Mouse (Mus musculus) heart, embryonic 11.5 days (tissue): ENCODE measurements at regions not wholly inside any gene's neighbourhood (a gene's known extent, or its start where the extent isn't known, plus 50 kb on each side); places are given as distances from the start of the nearest gene placed in this dataset.
"Not testable (repeated sequence)": the region's sequence is repeated elsewhere in the genome, so short reads cannot be mapped to it uniquely, and the experiment has no call there.

Source experiments
- ATAC-seq: fragments of 200-750 bp; cut with Nextera tagmentation; replicated peaks from 2 replicates; pipeline ENCODE4 v1.8.0; 2017; ENCODE audit warnings: moderate library complexity; ENCODE audit not compliant: insufficient number of reproducible peaks, low FRiP score, low TSS enrichment
- H3K27ac ChIP-seq: fragments of 300-500 bp; sonication (generic); 2 replicates; pipeline ENCODE4 v1.5.1; 2014; ENCODE audit warnings: mild to moderate bottlenecking, low read depth, low read length
- H3K27me3 ChIP-seq: fragments of 300-500 bp; sonication (generic); 2 replicates; pipeline ENCODE4 v1.6.1; 2014; ENCODE audit warnings: mild to moderate bottlenecking, low read length, mixed read lengths; ENCODE audit not compliant: control insufficient read depth, insufficient read depth
- H3K36me3 ChIP-seq: fragments of 300-500 bp; sonication (generic); 2 replicates; pipeline ENCODE4 v1.6.1; 2014; ENCODE audit warnings: mild to moderate bottlenecking, low read length, moderate library complexity, mixed read lengths; ENCODE audit not compliant: control insufficient read depth, insufficient read depth
- H3K4me1 ChIP-seq: fragments of 300-500 bp; sonication (generic); 2 replicates; pipeline ENCODE4 v1.6.1; 2014; ENCODE audit warnings: low read length; ENCODE audit not compliant: control insufficient read depth, insufficient read depth
- H3K4me2 ChIP-seq: fragments of 300-500 bp; sonication (generic); 2 replicates; pipeline ENCODE4 v1.6.1; 2014; ENCODE audit warnings: mild to moderate bottlenecking, moderate library complexity
- H3K4me3 ChIP-seq: fragments of 300-500 bp; sonication (generic); 2 replicates; pipeline ENCODE4 v1.5.1; 2014; ENCODE audit warnings: low read depth, low read length
- H3K9ac ChIP-seq: fragments of 300-500 bp; sonication (generic); 2 replicates; pipeline ENCODE4 v1.6.1; 2014; ENCODE audit warnings: mild to moderate bottlenecking, low read depth, low read length, moderate library complexity
- H3K9me3 ChIP-seq: fragments of 300-500 bp; sonication (generic); replicated peaks from 2 replicates; pipeline ENCODE4 v1.6.1; 2016; ENCODE audit warnings: low read length; ENCODE audit not compliant: control insufficient read depth
- WGBS: fragments of 180-500 bp; shearing (Covaris S2); extraction: QIAGEN DNeasy Blood & Tissue Kit; methylation state at CpG from one replicate; pipeline ENCODE4 v1.1.7; 2014; ENCODE audit not compliant: insufficient replicate concordance; 5-methylcytosine and 5-hydroxymethylcytosine counted together

GRCm38 (mm10) chr2:116526203-116526602 is 352.3 kb upstream of the Tmco5 start:
- WGBS = 86% methylated on average over 1 of the region's 3 CpGs
- not testable (repeated sequence) for H3K4me3 ChIP-seq, H3K27me3 ChIP-seq, H3K36me3 ChIP-seq, ATAC-seq, H3K4me1 ChIP-seq, H3K27ac ChIP-seq, H3K9me3 ChIP-seq, H3K4me2 ChIP-seq, H3K9ac ChIP-seq

DNA sequence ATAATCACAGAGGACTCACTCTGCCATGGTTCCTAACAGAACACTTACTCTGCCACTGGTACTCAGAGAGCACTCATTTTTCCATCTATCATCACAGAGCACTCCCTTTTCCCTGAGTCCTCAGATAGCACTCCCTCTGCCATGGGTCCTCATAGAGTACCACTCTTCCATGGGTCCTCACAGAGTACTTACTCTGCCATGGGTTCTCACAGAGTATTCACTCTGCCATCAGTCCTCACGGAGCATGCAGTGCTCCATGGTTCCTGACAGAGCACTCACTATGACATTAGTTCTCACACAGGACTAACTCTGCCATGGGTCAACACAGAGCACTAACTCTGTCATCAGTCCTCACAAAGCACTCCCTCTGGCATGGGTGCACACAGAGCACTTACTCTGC is 342.0 kb upstream of the Tmco5 start:
- no peaks in the 10 kb centered on the region for H3K27me3 ChIP-seq
- 68% methylated on average over 1 of the region's 1 CpGs for WGBS
- ATAC-seq = no peak
- H3K9ac ChIP-seq = no peak overlapping the region
- H3K4me2 ChIP-seq = no peak overlapping the region
- H3K4me1 ChIP-seq = no peaks in the 10 kb centered on the region
- H3K27ac ChIP-seq = no peak overlapping the region
- peaks cover 16% of the 10 kb centered on the region for H3K9me3 ChIP-seq
- no peak overlapping the region for H3K4me3 ChIP-seq
- no peaks in the 10 kb centered on the region for H3K36me3 ChIP-seq

- Histone ChIP-seq H3K9ac (no peak overlapping the region), H3K27ac (no peak overlapping the region), H3K36me3 (no peaks in the 10 kb centered on the region), H3K27me3 (no peaks in the 10 kb centered on the region), H3K4me1 (no peaks in the 10 kb centered on the region), H3K4me3 (no peak overlapping the region), H3K4me2 (no peak overlapping the region), H3K9me3 (peaks cover 15% of the 10 kb centered on the region; the same call in 1 of the 2 replicates)
- ATAC-seq = no peak
Observed at GRCm38 (mm10) chr2:116559350-116559749, 319.1 kb upstream of the Tmco5 start.

- Histone ChIP-seq H3K4me2 (no peak overlapping the region), H3K4me3 (no peak overlapping the region), H3K9ac (no peak overlapping the region), H3K4me1 (no peaks in the 10 kb centered on the region), H3K9me3 (no peaks in the 10 kb centered on the region), H3K27me3 (no peaks in the 10 kb centered on the region), H3K36me3 (no peaks in the 10 kb centered on the region), H3K27ac (no peak overlapping the region)
- no peak for ATAC-seq
- WGBS = 37% methylated on average over 2 of the region's 2 CpGs
Observed at GRCm38 (mm10) chr2:116583989-116584388, 294.5 kb upstream of the Tmco5 start.

DNA sequence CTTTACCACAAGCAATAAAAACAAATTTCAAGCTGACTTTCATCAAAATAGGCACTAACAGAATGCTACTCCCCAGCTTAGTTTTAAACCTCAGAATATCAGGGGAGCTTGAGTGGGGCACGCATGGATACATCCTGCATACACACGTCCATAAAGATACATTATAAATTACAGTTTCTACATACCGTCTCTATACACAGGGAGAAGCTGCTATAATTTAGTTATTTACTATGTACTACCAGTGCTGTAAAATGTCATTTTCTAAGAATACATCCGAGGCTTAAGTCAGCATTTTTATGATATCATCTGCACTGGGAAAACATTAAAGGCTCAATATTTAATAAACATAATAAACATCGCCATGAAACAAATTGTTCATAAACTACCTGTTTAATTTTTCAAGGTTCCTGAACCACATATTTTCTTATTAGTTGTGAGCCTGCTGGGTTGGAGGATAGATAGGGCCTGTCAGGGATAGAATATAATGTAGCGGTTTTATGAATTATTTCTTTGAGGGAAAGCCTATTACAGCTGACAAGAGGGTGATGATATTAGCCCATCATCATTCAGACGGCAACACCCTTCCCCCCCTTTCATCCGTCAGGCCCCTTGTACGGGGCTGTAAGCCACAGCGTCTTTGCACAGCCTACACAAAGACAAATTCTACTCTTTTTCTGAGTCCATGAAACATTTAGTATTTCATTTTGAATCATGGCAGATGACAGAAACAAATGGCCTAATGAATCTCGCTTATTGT is 292.1 kb upstream of the Tmco5 start:
- Histone ChIP-seq H3K27me3 (no peaks in the 10 kb centered on the region), H3K9ac (no peak overlapping the region), H3K27ac (no peak overlapping the region), H3K4me2 (no peak overlapping the region), H3K4me3 (no peak overlapping the region), H3K9me3 (no peaks in the 10 kb centered on the region), H3K4me1 (no peaks in the 10 kb centered on the region), H3K36me3 (no peaks in the 10 kb centered on the region)
- no peak for ATAC-seq
- WGBS = 81% methylated on average over 11 of the region's 11 CpGs

DNA sequence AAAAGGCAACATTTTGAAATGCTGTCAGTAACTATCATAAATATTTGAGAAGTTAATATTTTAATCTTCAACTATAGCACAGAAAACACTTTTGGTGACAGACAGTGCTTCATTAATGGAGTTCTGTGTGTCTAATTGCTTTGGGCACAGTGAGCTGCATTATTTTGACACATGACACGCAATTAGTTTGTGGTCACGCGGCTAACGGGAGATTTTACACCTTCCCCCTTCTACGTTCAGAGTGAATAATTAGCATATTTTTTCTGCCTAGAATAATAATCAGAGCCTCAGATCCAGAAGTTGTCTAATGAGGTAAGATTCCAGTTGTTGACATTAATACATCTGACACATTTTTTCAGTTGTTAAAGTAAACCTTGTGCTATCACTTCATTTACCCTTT is 272.6 kb upstream of the Tmco5 start:
- no peaks in the 10 kb centered on the region for H3K36me3 ChIP-seq
- 80% methylated on average over 5 of the region's 5 CpGs for WGBS
- H3K9me3 ChIP-seq = no peaks in the 10 kb centered on the region
- no peaks in the 10 kb centered on the region for H3K27me3 ChIP-seq
- H3K4me1 ChIP-seq = no peaks in the 10 kb centered on the region
- H3K9ac ChIP-seq = no peak overlapping the region
- ATAC-seq = no peak
- H3K4me2 ChIP-seq = no peak overlapping the region
- no peak overlapping the region for H3K4me3 ChIP-seq
- H3K27ac ChIP-seq = no peak overlapping the region

- Histone ChIP-seq H3K27ac (no peak overlapping the region), H3K4me1 (no peaks in the 10 kb centered on the region), H3K4me2 (no peak overlapping the region), H3K36me3 (no peaks in the 10 kb centered on the region), H3K9me3 (no peaks in the 10 kb centered on the region), H3K9ac (no peak overlapping the region), H3K4me3 (no peak overlapping the region), H3K27me3 (no peaks in the 10 kb centered on the region)
- ATAC-seq = no peak
- WGBS = 79% methylated on average over 5 of the region's 5 CpGs
Observed at GRCm38 (mm10) chr2:116639935-116640334, 238.6 kb upstream of the Tmco5 start.

- no peak overlapping the region for H3K4me2 ChIP-seq
- WGBS = 74% methylated on average over 6 of the region's 6 CpGs
- H3K36me3 ChIP-seq = no peaks in the 10 kb centered on the region
- H3K9ac ChIP-seq = no peak overlapping the region
- H3K4me3 ChIP-seq = no peak overlapping the region
- no peaks in the 10 kb centered on the region for H3K4me1 ChIP-seq
- no peak overlapping the region for H3K27ac ChIP-seq
- ATAC-seq = no peak
- H3K9me3 ChIP-seq = no peaks in the 10 kb centered on the region
- H3K27me3 ChIP-seq = no peaks in the 10 kb centered on the region
Observed at GRCm38 (mm10) chr2:116652106-116652505, 226.4 kb upstream of the Tmco5 start.

DNA sequence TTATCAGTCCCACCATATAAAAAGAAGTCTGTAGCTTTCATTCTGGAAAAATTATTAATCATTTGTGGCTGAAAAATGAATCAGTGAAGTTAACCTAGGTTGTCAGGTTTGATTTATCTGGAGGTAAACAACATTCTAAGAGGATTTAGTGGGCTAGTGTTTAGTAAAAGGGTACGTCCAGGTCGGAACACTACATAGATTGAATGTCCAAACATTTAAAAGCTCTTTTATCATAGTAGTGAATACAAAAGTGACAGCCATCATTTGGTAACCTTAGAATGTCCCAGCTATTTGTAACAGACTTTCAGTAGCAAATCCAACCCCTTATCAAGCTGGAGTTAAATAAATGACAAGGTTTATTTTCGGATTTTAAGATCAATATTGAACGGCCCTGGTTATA is 192.7 kb upstream of the Tmco5 start:
- H3K9me3 ChIP-seq = no peaks in the 10 kb centered on the region
- no peaks in the 10 kb centered on the region for H3K27me3 ChIP-seq
- WGBS = 64% methylated on average over 4 of the region's 4 CpGs
- H3K27ac ChIP-seq = no peak overlapping the region
- no peaks in the 10 kb centered on the region for H3K4me1 ChIP-seq
- ATAC-seq = no peak
- H3K36me3 ChIP-seq = no peaks in the 10 kb centered on the region
- H3K4me2 ChIP-seq = no peak overlapping the region
- no peak overlapping the region for H3K4me3 ChIP-seq
- no peak overlapping the region for H3K9ac ChIP-seq
